Comparison of ENCODE assay signal across 10 mouse cellular contexts in genomic region chr11:68600551-68601021, GRCm38 (mm10). TPM values are rescaled to one million over a fixed set of nuclear protein-coding genes. Genes with fewer than 3 reads are reported as not detected.
DNase-seq lines count a peak whose midpoint lies in the region; ATAC-seq lines count a peak whose summit lies in the region.
"Had no signal": no experiment of that assay in that cellular context is flagged by ENCODE, and none has a peak within 500 bp of the region (broad histone marks: within the 10 kb centered on the region; RNA-seq: fewer than 3 reads in every experiment).

No protein-coding gene starts in this region.

- ATAC-seq in limb, embryonic 12.5 days (ENCODE audit: insufficient number of reproducible peaks, insufficient read depth, low FRiP score, low TSS enrichment, low read depth) = no peak

- peak; percentile 94 for DNase-seq in heart, adult 11 months
- no peak for DNase-seq in heart, adult 9 months (ENCODE audit: low spot score in 2 of 2)
- peak; percentile 15 for DNase-seq in right cerebral cortex, postnatal 25 days
- no peak for DNase-seq in right cerebral cortex, postnatal 10 days (ENCODE audit: low spot score in 2 of 2)
- DNase-seq in yolk sac, embryonic 10.5 days (ENCODE audit: low spot score) = peak; percentile 37
- DNase-seq in gastrocnemius, postnatal 36 days = no peak
- no peak for DNase-seq in Muller cell, postnatal 12 days (ENCODE audit: inconsistent ontology term)
- DNase-seq: cerebellum, postnatal 25 days had no signal

- H3K9ac ChIP-seq in limb, embryonic 12.5 days (replicated peaks) = no peak overlapping the region

- peak overlapping the region; percentile 89 for H3K27ac ChIP-seq in limb, embryonic 12.5 days
- H3K27ac ChIP-seq: macrophage had no signal

- intact Hi-C loops in gastrocnemius, postnatal 36 days (cut with DNase I) = no loop called here

- 15% methylated on average over 6 of the region's 6 CpGs for WGBS in limb, embryonic 12.5 days

- H3K27me3 ChIP-seq in limb, embryonic 12.5 days = no peaks in the 10 kb centered on the region

- no peak overlapping the region for H3K4me3 ChIP-seq in limb, embryonic 12.5 days (replicated peaks)

- H3K9me3 ChIP-seq in limb, embryonic 12.5 days = no peaks in the 10 kb centered on the region

- no peaks in the 10 kb centered on the region for H3K36me3 ChIP-seq in limb, embryonic 12.5 days

- H3K4me2 ChIP-seq in limb, embryonic 12.5 days = 0 out of 2 replicates have a peak overlapping the region, but pooled peaks have one; percentile 10

- H3K4me1 ChIP-seq in limb, embryonic 12.5 days (replicated peaks) = peaks cover 41% of the 10 kb centered on the region

RNA-seq across cellular contexts. Expression of gene Ccdc42, which starts 13.8 kb away (rescaled TPM):
- 0.28 and 1.0 TPM in 2 replicates for polyA plus RNA-seq in limb, embryonic 12.5 days (2016; fragmentation: Nextera tagmentation; extraction: Ambion mirVana)
- total RNA-seq in gastrocnemius, postnatal 36 days (2021) = not detected
- polyA plus RNA-seq: macrophage had no signal

RNA-seq across cellular contexts. Expression of gene Mfsd6l, which starts 44.6 kb away (rescaled TPM):
- polyA plus RNA-seq in limb, embryonic 12.5 days (2016; fragmentation: Nextera tagmentation; extraction: Ambion mirVana) = 0.10 TPM in 1 of 2 replicates, not detected in the other
- not detected for total RNA-seq in gastrocnemius, postnatal 36 days (2021)
- polyA plus RNA-seq: macrophage had no signal

Comparison
In these comparisons a context has a peak if more than half of its experiments do, and no peak if none do; other contexts are left out.
1. DNase-seq: peak in heart, adult 11 months (single experiment), right cerebral cortex, postnatal 25 days (single experiment) and yolk sac, embryonic 10.5 days (single experiment); none in heart, adult 9 months (0 of 2), right cerebral cortex, postnatal 10 days (0 of 2), gastrocnemius, postnatal 36 days (0 of 2) and Muller cell, postnatal 12 days (single experiment).